Mouse (Mus musculus) kidney, embryonic 15.5 days (tissue): Measurements from ENCODE around the gene Oxct2b. TPM values are rescaled to one million over a fixed set of nuclear protein-coding genes. Genes with fewer than 3 reads are reported as not detected.
A peak's percentile ranks its signal among the peaks of the same experiment; 100 is the strongest.
"Not testable (repeated sequence)": the region's sequence is repeated elsewhere in the genome, so short reads cannot be mapped to it uniquely, and the experiment has no call there.

Experiments used
- ATAC-seq: fragments of 200-750 bp; cut with Nextera tagmentation; replicated peaks from 2 replicates; pipeline ENCODE4 v1.8.0; 2017; ENCODE audit warnings: moderate TSS enrichment; ENCODE audit not compliant: low FRiP score
- H3K27ac ChIP-seq: fragments of 300-500 bp; sonication (generic); 2 replicates; pipeline ENCODE4 v1.5.1; 2015; ENCODE audit warnings: mild to moderate bottlenecking, inconsistent platforms
- H3K27me3 ChIP-seq: fragments of 300-500 bp; sonication (generic); 2 replicates; pipeline ENCODE4 v1.6.1; 2015; ENCODE audit warnings: inconsistent platforms
- H3K36me3 ChIP-seq: fragments of 300-500 bp; sonication (generic); 2 replicates; pipeline ENCODE4 v1.6.1; 2015; ENCODE audit warnings: inconsistent platforms
- H3K4me1 ChIP-seq: fragments of 300-500 bp; sonication (generic); 2 replicates; pipeline ENCODE4 v1.6.1; 2015; ENCODE audit warnings: inconsistent platforms
- H3K4me2 ChIP-seq: fragments of 300-500 bp; sonication (generic); 2 replicates; pipeline ENCODE4 v1.6.1; 2015; ENCODE audit warnings: moderate library complexity, mild to moderate bottlenecking, inconsistent platforms
- H3K4me3 ChIP-seq: fragments of 300-500 bp; sonication (generic); replicated peaks from 2 replicates; pipeline ENCODE4 v1.5.1; 2015; ENCODE audit warnings: mild to moderate bottlenecking, inconsistent platforms
- H3K9ac ChIP-seq: fragments of 300-500 bp; sonication (generic); 2 replicates; pipeline ENCODE4 v1.6.1; 2015; ENCODE audit warnings: mild to moderate bottlenecking, inconsistent platforms
- H3K9me3 ChIP-seq: fragments of 300-500 bp; sonication (generic); replicated peaks from 2 replicates; pipeline ENCODE4 v1.6.1; 2016; ENCODE audit warnings: inconsistent platforms
- WGBS: fragments of 180-500 bp; shearing (Covaris S2); methylation state at CpG from one replicate; pipeline ENCODE4 v1.1.7; 2015; ENCODE audit warnings: mixed read lengths; 5-methylcytosine and 5-hydroxymethylcytosine counted together
- polyA plus RNA-seq: library from polyadenylated mRNA; unstranded; fragments of >200 nt; fragmentation: Nextera tagmentation; extraction: Ambion mirVana; gene quantifications from 2 replicates; pipeline ENCODE4 v1.2.1, GENCODE M21; 2015

The Oxct2b gene
- polyA plus RNA-seq, 1 experiment from 2014 or later: not detected

DNA sequence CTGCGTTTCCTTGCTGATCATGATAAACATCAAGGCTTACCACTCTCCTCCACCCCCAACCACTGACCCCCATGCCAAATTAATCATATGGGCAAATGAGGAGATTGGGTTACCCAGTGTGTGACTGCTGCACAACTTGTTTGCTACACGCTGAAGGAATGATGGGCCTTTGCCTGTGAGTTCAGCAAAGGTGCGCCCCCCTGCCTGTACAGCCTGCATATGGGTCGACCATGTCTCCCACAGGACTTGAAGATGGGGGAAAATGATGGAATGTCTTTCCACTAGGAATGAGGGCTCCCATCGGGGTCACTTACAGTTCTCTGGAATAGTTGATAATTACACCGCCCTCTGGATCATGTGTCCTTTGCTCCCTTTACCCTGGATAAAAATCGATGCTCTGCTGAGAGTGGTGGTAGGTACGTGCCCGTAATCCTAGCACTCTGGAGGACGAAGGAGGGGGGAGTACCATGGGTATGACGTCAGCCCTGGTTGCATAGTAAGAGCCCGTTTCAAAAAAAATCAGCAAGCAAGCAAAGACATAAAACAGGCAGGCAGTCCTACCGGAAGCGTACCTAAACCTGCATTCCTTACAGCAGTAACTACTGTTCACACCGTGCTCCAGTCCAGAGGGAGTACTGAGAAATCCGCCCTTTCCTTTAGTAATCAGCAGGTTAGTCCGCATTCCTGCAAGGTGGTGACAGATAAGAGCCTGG lies 22.8 kb upstream of the Oxct2b start:
- no peaks in the 10 kb centered on the region for H3K9me3 ChIP-seq
- H3K4me2 ChIP-seq: peak overlapping the region; percentile 33
- H3K4me1 ChIP-seq: peaks cover 3% of the 10 kb centered on the region; the same call in 1 of the 2 replicates
- WGBS: 50% methylated on average over 17 of the region's 17 CpGs
- no peaks in the 10 kb centered on the region for H3K36me3 ChIP-seq
- 0 out of 2 replicates have a peak overlapping the region, but pooled peaks have one; percentile 26 for H3K9ac ChIP-seq
- ATAC-seq: peak; percentile 76
- peak overlapping the region; percentile 51; the same call in 1 of the 2 replicates for H3K27ac ChIP-seq
- no peaks in the 10 kb centered on the region for H3K27me3 ChIP-seq
- 0 out of 2 replicates have a peak overlapping the region, but pooled peaks have one; percentile 1 for H3K4me3 ChIP-seq

DNA sequence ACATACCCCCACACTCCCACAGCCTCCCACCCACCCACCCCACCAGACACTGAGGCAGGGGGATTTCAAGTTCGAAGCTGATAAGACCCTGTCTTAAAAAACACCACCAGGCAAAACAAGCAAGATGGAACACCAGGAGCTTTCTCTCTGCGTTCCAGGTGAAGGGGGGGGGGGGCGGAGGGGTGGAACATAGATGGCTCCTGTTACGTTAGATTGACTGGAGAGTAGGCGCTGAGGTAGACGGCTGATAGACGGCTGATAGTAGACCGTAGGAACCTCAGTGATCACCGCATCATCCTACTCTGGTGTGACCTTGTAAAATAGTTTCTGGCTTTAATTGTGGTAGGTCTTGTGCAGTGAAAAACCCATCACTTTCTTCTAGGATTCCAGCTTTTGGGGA lies 22.2 kb upstream of the Oxct2b start:
- Histone ChIP-seq H3K4me2 (no peak overlapping the region), H3K36me3 (no peaks in the 10 kb centered on the region), H3K4me1 (peaks cover 3% of the 10 kb centered on the region; the same call in 1 of the 2 replicates), H3K9me3 (no peaks in the 10 kb centered on the region), H3K27me3 (no peaks in the 10 kb centered on the region), H3K27ac (no peak overlapping the region), H3K4me3 (no peak overlapping the region), H3K9ac (no peak overlapping the region)
- no peak for ATAC-seq
- WGBS: 56% methylated on average over 9 of the region's 9 CpGs

DNA sequence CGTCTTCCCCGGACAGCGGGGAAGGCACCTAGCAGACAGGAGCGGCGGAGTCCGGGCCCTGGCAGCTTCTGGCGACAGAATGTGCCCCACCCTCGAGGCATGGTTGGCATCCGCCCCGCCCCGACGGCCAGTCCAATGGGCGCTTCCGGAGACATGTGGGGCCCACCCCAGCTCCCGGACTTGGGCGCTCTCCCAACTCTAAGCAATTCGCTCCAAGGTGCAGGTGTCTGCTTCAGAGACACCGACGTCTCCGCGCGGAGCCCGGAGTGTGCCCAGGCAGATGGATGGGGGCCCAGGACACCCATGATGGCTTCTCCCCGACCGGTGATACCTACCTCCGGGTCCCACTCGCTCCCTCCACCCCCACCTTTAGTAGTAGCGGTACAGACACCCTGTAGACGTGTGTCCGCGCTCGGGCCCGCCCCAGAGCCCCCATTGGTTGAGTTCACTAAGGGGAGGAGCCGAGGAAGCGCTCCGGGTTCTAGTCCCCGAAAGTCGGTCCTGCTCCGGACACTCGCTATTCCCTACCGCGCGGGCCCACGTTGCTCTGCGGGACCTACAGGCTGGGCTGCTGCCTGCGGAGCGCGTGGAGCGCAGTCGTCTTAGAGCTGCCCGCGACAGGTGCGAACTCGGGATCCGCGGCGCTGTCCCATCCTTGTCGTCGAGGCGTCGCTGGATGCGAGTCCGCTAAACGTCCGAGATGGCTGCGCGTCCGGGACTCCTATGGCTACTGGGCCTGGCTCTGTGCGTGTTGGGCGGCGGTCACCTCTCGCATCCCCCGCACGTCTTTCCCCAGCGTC lies 11.2 kb upstream of the Oxct2b start, which contains the start of gene Bmp8b:
Bmp8b (plus strand) TSS at position 515 of the 800 bp plus-strand sequence.
- Histone ChIP-seq H3K4me3 (peak within 1 kb of the TSS; percentile 33), H3K27me3 (peaks cover 52% of the 10 kb centered on the region), H3K9me3 (no peaks in the 10 kb centered on the region), H3K4me1 (peaks cover 12% of the 10 kb centered on the region), H3K27ac (no peak within 1 kb of the TSS), H3K9ac (no peak within 1 kb of the TSS), H3K36me3 (no peaks in the 10 kb centered on the region), H3K4me2 (peak within 1 kb of the TSS; percentile 60)
- WGBS: 7% methylated on average over 75 of the region's 75 CpGs
- peak; percentile 61 for ATAC-seq

DNA sequence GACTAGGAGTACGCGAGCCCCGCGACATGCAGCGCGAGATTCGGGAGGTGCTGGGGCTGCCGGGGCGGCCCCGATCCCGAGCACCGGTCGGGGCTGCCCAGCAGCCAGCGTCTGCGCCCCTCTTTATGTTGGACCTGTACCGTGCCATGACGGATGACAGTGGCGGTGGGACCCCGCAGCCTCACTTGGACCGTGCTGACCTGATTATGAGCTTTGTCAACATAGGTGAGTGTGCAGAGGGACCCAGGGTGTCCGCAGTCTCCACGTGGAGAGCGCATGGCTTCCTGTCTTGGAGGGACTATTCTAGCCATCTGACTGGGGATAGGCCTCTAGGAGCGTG lies 10.6 kb upstream of the Oxct2b start:
- Histone ChIP-seq H3K4me2 (peak overlapping the region; percentile 60), H3K27ac (no peak overlapping the region), H3K9ac (no peak overlapping the region), H3K4me1 (peaks cover 12% of the 10 kb centered on the region), H3K9me3 (no peaks in the 10 kb centered on the region), H3K27me3 (peaks cover 52% of the 10 kb centered on the region), H3K4me3 (peak overlapping the region; percentile 33), H3K36me3 (no peaks in the 10 kb centered on the region)
- peak; percentile 44 for ATAC-seq
- WGBS: 27% methylated on average over 24 of the region's 24 CpGs

DNA sequence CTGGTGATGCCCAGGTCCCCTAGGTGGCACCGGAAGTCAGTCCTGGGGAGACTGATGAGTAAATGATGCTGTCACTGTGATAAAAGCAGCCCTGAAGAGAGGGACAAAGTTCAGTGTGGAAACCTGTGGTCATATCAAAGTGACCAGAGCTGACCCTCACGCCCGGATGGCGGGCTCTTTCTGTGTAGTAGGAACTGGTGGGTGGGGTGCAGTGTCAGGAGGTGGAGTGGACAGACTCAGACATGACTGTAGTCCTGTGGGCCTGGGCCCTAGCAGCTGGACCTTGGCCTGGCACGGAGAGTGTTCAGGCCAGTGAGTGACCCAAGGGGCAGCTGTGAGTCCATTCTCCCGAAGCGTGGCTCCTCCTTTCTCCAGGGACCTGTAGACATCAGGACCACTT lies 10.1 kb upstream of the Oxct2b start:
- not testable (repeated sequence) for H3K4me3 ChIP-seq, H3K9me3 ChIP-seq, H3K4me2 ChIP-seq, H3K9ac ChIP-seq, H3K36me3 ChIP-seq, H3K27ac ChIP-seq
- Histone ChIP-seq H3K27me3 (peaks cover 52% of the 10 kb centered on the region), H3K4me1 (peaks cover 12% of the 10 kb centered on the region)
- peak; percentile 23; the same call in 1 of the 2 replicates for ATAC-seq
- WGBS: 82% methylated on average over 7 of the region's 7 CpGs

DNA sequence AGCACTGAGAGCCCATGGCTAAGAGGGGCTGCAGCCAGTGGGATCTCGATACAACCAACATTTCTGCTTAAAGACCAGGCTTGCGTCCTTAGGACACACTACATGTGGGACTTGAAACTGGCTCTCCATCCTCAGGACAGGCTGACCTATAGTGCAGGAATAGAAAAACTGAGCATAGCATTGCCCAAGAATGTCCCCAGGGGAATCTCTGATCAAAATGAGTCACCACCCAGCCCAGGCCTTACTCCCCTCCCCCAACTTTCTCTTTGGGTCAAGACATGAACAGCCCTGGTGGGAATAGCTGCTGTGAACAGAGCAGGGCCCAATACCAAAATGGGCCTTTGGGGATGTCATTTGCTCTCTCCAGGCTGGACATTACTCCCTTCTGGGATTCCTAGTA lies 9.2 kb upstream of the Oxct2b start:
- ATAC-seq: no peak

DNA sequence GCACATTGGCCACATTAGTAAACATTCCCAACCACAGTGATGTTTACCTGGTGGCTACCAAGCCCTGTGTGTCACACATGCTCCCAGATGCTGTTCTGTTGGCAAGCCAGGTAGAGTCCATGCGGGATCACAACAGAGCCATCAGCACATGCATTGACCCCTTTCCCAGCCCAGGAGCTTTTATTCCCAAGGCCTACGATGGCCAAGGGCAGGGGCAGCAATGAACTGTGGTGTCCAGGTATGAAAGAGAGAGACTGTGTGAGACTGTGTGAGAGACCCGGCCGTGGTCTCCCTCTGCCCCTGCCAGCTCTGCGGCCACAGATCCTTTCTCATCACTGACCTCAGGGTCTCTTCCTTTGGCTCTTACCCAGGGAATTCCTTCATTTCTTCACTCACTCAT lies 8.0 kb upstream of the Oxct2b start:
- WGBS: 91% methylated on average over 5 of the region's 5 CpGs
- no peak for ATAC-seq
- H3K4me1 ChIP-seq: peaks cover 12% of the 10 kb centered on the region
- H3K4me2 ChIP-seq: no peak overlapping the region
- no peak overlapping the region for H3K27ac ChIP-seq
- H3K9ac ChIP-seq: no peak overlapping the region
- no peak overlapping the region for H3K4me3 ChIP-seq
- peaks cover 42% of the 10 kb centered on the region for H3K27me3 ChIP-seq
- no peaks in the 10 kb centered on the region for H3K9me3 ChIP-seq
- H3K36me3 ChIP-seq: no peaks in the 10 kb centered on the region

More for the DNA sequence above, 9.2 kb upstream of the Oxct2b start:
- WGBS: 82% methylated on average over 2 of the region's 2 CpGs
- Histone ChIP-seq H3K36me3 (no peaks in the 10 kb centered on the region), H3K9me3 (no peaks in the 10 kb centered on the region), H3K27me3 (peaks cover 49% of the 10 kb centered on the region), H3K4me2 (no peak overlapping the region), H3K4me1 (peaks cover 12% of the 10 kb centered on the region), H3K4me3 (no peak overlapping the region), H3K9ac (no peak overlapping the region), H3K27ac (no peak overlapping the region)

DNA sequence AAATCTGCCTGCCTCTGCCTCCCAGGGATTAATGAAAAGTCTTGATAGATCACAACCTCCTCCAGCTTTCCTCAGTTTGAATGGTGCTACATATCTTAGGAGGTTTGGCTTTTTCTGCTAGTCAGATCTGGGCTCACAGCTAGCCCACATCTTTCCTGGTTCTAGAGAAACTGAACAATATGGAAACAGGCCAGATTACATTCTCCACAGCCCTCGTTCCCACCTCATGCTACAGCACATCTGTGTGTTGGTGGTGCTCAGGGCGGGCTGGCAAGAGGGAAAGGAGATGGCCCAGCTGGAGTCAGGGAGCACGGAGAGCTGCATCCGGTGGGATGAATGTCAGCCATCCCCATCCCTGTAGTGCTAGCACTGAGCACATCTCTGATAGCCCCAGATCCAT lies 5.3 kb upstream of the Oxct2b start:
- no peak overlapping the region for H3K4me3 ChIP-seq
- no peak overlapping the region for H3K9ac ChIP-seq
- H3K27ac ChIP-seq: no peak overlapping the region
- H3K4me1 ChIP-seq: peaks cover under 1% of the 10 kb centered on the region; the same call in 1 of the 2 replicates
- WGBS: 91% methylated on average over 4 of the region's 4 CpGs
- no peak overlapping the region for H3K4me2 ChIP-seq
- ATAC-seq: no peak
- no peaks in the 10 kb centered on the region for H3K9me3 ChIP-seq
- peaks cover 21% of the 10 kb centered on the region for H3K27me3 ChIP-seq
- H3K36me3 ChIP-seq: no peaks in the 10 kb centered on the region

DNA sequence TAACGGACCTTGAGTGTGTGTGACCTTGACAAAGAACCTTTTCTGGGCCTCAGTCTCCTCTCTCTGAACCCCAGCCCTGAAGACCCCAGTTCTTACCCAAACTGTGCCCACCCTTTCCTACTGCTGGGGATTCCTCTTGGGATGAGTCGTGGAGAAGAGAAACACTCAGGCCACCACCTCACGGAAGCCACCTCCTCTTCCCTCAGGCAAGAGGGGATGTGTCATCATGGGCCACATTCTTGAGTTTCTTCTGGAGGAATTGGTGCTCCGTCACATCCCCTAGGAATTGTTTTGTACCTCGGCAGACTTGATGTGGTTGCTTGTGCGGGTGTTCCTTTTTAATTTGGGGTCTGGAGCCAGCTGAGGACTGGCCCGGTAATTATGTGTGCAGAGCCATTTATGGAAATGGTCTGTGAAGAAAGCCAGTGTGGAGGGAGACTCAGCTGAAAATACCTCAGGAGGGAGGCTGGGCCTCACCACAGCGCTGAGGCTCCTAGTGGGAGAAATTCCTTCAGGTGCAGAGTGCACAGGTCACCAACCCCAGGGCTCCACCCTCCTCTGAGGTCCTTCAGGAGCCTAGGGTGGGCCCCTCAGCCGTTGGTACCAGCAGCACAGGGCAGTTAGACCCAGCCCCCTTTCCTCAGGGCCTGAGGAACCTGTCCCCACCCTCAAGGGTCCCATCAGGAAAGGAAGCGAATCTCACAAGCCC lies 4.6 kb upstream of the Oxct2b start:
- WGBS: 73% methylated on average over 10 of the region's 10 CpGs
- H3K4me3 ChIP-seq, H3K9ac ChIP-seq, H3K36me3 ChIP-seq, H3K4me1 ChIP-seq, H3K9me3 ChIP-seq, H3K27ac ChIP-seq, H3K4me2 ChIP-seq, ATAC-seq: not testable (repeated sequence)
- H3K27me3 ChIP-seq: peaks cover 20% of the 10 kb centered on the region

DNA sequence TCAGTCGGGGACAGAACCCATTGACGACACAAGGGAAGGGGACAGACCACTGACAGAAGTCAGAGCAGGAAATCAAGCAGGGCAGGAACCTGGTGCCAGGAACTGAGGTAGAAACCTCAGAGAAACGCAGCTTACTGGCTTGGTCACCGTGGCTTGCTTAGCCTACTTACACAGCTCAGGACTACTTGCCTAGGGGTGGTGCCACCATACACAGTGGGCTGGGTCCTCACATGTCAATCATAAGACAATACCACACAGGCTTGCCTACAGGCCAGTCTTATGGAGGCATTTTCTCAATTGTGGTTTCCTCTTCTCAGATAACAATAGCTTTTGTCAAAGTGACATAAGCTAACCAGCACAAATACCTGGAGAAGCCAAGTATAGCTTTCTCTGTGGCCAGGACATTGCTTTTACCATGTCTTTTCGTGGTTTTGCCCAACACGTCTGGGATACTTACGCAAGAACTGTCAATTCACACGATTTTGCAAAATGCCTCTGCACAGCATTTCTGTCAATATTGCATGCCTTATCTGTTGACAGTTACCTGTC lies 3.8 kb upstream of the Oxct2b start:
- Histone ChIP-seq H3K4me2 (no peak overlapping the region), H3K4me1 (peaks cover 9% of the 10 kb centered on the region; the same call in 1 of the 2 replicates), H3K9ac (no peak overlapping the region), H3K4me3 (no peak overlapping the region), H3K27me3 (peaks cover 17% of the 10 kb centered on the region), H3K36me3 (no peaks in the 10 kb centered on the region), H3K9me3 (no peaks in the 10 kb centered on the region), H3K27ac (no peak overlapping the region)
- no peak for ATAC-seq
- 80% methylated on average over 8 of the region's 8 CpGs for WGBS

DNA sequence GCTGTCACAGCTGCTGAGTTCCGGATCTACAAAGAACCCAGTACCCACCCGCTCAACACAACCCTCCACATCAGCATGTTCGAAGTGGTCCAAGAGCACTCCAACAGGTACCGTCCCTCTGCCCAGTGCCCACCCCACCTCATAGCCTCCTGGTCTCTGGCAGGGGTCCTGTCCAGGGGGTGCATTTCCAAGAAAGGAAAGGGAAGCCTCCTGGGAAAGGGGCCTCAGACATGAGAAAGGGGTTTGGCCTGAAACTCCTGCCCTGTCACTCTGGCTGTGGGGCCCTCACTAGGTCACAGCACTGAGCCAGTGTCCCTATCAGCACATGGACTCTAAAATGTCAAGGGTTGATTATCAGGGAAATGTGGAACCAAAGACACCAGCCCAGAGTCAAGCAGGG lies 1.4 kb upstream of the Oxct2b start:
- not testable (repeated sequence) for H3K9ac ChIP-seq, H3K4me1 ChIP-seq, H3K27ac ChIP-seq, H3K36me3 ChIP-seq, ATAC-seq, H3K4me2 ChIP-seq, H3K4me3 ChIP-seq, H3K9me3 ChIP-seq
- WGBS: 93% methylated on average over 4 of the region's 4 CpGs
- peaks cover 22% of the 10 kb centered on the region for H3K27me3 ChIP-seq
